Comparison of ENCODE assay signal across 7 mouse cellular contexts in the genomic region with DNA sequence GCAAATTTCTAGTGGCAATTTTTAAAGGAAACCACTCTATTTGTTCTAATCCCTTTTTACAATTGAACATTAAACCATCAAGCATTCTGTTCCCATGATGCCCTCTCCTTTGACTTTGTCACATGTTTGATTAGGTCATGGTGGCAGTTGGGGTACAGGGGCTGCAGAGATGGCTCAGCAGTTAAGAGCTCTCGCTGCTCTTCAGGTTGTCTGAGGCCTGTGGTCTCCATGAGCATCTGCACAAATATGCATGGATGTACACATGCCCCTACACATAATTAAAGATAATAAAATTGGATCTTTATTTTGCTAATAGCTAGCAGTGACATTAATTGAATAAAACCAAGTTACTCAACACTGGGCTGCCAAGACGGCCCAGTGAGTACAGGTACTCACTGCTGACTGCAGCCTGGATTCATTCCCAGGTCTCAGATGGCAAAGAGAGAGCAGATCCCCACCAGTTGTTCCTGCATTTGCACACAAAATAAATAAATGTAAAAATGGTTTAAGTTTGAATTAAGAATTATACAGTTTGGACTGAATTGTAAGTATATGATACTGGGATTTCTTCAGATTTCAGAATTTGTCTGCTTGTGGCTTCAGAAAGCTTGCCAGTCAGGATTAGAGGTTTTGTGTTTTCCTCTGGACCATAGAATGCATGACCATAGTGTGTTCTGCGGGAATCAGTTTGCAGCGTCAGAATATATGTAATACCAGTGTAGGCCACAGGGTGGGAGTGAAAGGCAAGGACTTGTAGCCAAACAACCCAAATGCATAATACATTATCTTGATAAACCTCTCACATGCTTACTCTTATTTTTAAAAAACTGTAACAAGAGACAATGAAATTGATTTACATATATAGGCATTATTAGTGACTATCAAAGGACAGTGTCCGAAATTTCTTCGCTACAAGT.
A peak's percentile ranks its signal among the peaks of the same experiment; 100 is the strongest.
DNase-seq lines count a peak whose midpoint lies in the region; ATAC-seq lines count a peak whose summit lies in the region.

No protein-coding gene starts in this region.

- H3K36me3 ChIP-seq in forebrain, embryonic 12.5 days (replicated peaks) = no peaks in the 10 kb centered on the region
- H3K36me3 ChIP-seq in limb, embryonic 11.5 days (ENCODE audit: control insufficient read depth, insufficient read depth, low read length) = peaks cover 2% of the 10 kb centered on the region; the same call in 1 of the 2 replicates
- no peaks in the 10 kb centered on the region for H3K36me3 ChIP-seq in neural tube, embryonic 11.5 days (ENCODE audit: control insufficient read depth, insufficient read depth, low read length)

- H3K27me3 ChIP-seq in forebrain, embryonic 12.5 days = no peaks in the 10 kb centered on the region
- H3K27me3 ChIP-seq in limb, embryonic 11.5 days (ENCODE audit: control insufficient read depth, insufficient read depth, low read length) = no peaks in the 10 kb centered on the region
- H3K27me3 ChIP-seq in neural tube, embryonic 11.5 days (ENCODE audit: control insufficient read depth, insufficient read depth, low read length) = no peaks in the 10 kb centered on the region

- H3K4me3 ChIP-seq in forebrain, embryonic 12.5 days (replicated peaks) = no peak overlapping the region
- H3K4me3 ChIP-seq in limb, embryonic 11.5 days (ENCODE audit: low read depth, low read length) = no peak overlapping the region
- no peak overlapping the region for H3K4me3 ChIP-seq in neural tube, embryonic 11.5 days (ENCODE audit: low read depth, low read length)

- peak; percentile 55 for DNase-seq in A20 (ENCODE audit: low read depth, low spot score)
- peak; percentile 68 for DNase-seq in induced T-regulatory cell, adult 2 months (ENCODE audit: low read depth)
- peak; percentile 71 for DNase-seq in limb, embryonic 11.5 days (ENCODE audit: low spot score)
- peak; percentile 38 for DNase-seq in neural tube, embryonic 11.5 days (ENCODE audit: low spot score)

- H3K27ac ChIP-seq in forebrain, embryonic 12.5 days = no peak overlapping the region
- no peak overlapping the region for H3K27ac ChIP-seq in limb, embryonic 11.5 days (replicated peaks; ENCODE audit: low read depth, low read length)
- H3K27ac ChIP-seq in neural tube, embryonic 11.5 days (ENCODE audit: low read depth, low read length) = no peak overlapping the region

- peak; percentile 81 for ATAC-seq in CD4-positive, CD25-positive, alpha-beta regulatory T cell, adult 4 months
- ATAC-seq in cerebellum, adult (ENCODE audit: insufficient number of reproducible peaks, low FRiP score, low TSS enrichment) = peak; percentile 81
- ATAC-seq in forebrain, embryonic 12.5 days (ENCODE audit: low FRiP score) = peak; percentile 86
- ATAC-seq in limb, embryonic 11.5 days (ENCODE audit: insufficient number of reproducible peaks, low FRiP score, low TSS enrichment, low read depth) = no peak
- ATAC-seq in neural tube, embryonic 11.5 days (ENCODE audit: insufficient read depth, low FRiP score, low TSS enrichment) = peak; percentile 73; the same call in 1 of the 2 replicates

- 60% methylated on average over 6 of the region's 6 CpGs for WGBS in forebrain, embryonic 12.5 days
- whole genome bisulfite sequencing in limb, embryonic 11.5 days = 61% methylated on average over 6 of the region's 6 CpGs
- 56% methylated on average over 6 of the region's 6 CpGs for WGBS in neural tube, embryonic 11.5 days

- no peak overlapping the region for H3K4me2 ChIP-seq in forebrain, embryonic 12.5 days
- H3K4me2 ChIP-seq in limb, embryonic 11.5 days (ENCODE audit: low read depth, severe bottlenecking) = no peak overlapping the region
- H3K4me2 ChIP-seq in neural tube, embryonic 11.5 days (ENCODE audit: low read depth) = no peak overlapping the region

- no peak overlapping the region for H3K9ac ChIP-seq in forebrain, embryonic 12.5 days
- no peak overlapping the region for H3K9ac ChIP-seq in limb, embryonic 11.5 days (ENCODE audit: low read length)
- H3K9ac ChIP-seq in neural tube, embryonic 11.5 days (ENCODE audit: low read length) = no peak overlapping the region

- no peaks in the 10 kb centered on the region for H3K9me3 ChIP-seq in forebrain, embryonic 12.5 days
- H3K9me3 ChIP-seq in limb, embryonic 11.5 days (ENCODE audit: control insufficient read depth, low read length) = no peaks in the 10 kb centered on the region
- no peaks in the 10 kb centered on the region for H3K9me3 ChIP-seq in neural tube, embryonic 11.5 days (ENCODE audit: control insufficient read depth, low read length)

- no peaks in the 10 kb centered on the region for H3K4me1 ChIP-seq in forebrain, embryonic 12.5 days
- H3K4me1 ChIP-seq in limb, embryonic 11.5 days (ENCODE audit: control insufficient read depth, insufficient read depth, low read length) = no peaks in the 10 kb centered on the region
- H3K4me1 ChIP-seq in neural tube, embryonic 11.5 days (ENCODE audit: control insufficient read depth, insufficient read depth, low read length) = no peaks in the 10 kb centered on the region
